Mouse (Mus musculus) ES-Bruce4 (cell line): Measurements from ENCODE around the gene Snx15. TPM values are rescaled to one million over a fixed set of nuclear protein-coding genes. Genes with fewer than 3 reads are reported as not detected.
A peak's percentile ranks its signal among the peaks of the same experiment; 100 is the strongest.

Experiments used
- H3K27ac ChIP-seq: 2 replicates; pipeline ENCODE4 v1.5.1; 2012; ENCODE audit warnings: low read length, inconsistent platforms; ENCODE audit not compliant: insufficient read depth
- H3K27me3 ChIP-seq: 2 replicates; pipeline ENCODE4 v1.6.1; 2012; ENCODE audit warnings: mild to moderate bottlenecking, low read length, inconsistent platforms; ENCODE audit not compliant: control insufficient read depth, poor library complexity, insufficient read depth, severe bottlenecking
- H3K36me3 ChIP-seq: 2 replicates; pipeline ENCODE4 v1.6.1; 2012; ENCODE audit warnings: inconsistent platforms, mild to moderate bottlenecking, low read length, moderate library complexity; ENCODE audit not compliant: control insufficient read depth, poor library complexity, insufficient read depth, severe bottlenecking
- H3K4me1 ChIP-seq: one replicate; pipeline ENCODE4 v1.8.1; 2011; ENCODE audit warnings: low read length; ENCODE audit not compliant: control insufficient read depth, insufficient read depth
- H3K4me3 ChIP-seq: 2 replicates; pipeline ENCODE4 v1.5.1; 2011; ENCODE audit warnings: low read depth, mild to moderate bottlenecking, low read length
- H3K9ac ChIP-seq: 2 replicates; pipeline ENCODE4 v1.6.1; 2012; ENCODE audit warnings: low read depth, mild to moderate bottlenecking, inconsistent platforms; ENCODE audit not compliant: poor library complexity, severe bottlenecking
- H3K9me3 ChIP-seq: replicated peaks from 2 replicates; pipeline ENCODE4 v1.6.1; 2012; ENCODE audit warnings: mild to moderate bottlenecking, low read length, inconsistent platforms; ENCODE audit not compliant: control insufficient read depth, poor library complexity, insufficient read depth, severe bottlenecking
- CTCF ChIP-seq: IDR thresholded peaks from one replicate; pipeline ENCODE4 v1.8.1; 2011; ENCODE audit warnings: low read depth, low read length
- EP300 ChIP-seq: IDR thresholded peaks from 2 replicates; pipeline ENCODE4 v1.6.1; 2011; ENCODE audit warnings: low read depth, low read length; ENCODE audit not compliant: insufficient read depth
- POLR2A ChIP-seq: IDR thresholded peaks from one replicate; pipeline ENCODE4 v1.8.1; 2011; ENCODE audit warnings: low read length; ENCODE audit not compliant: insufficient read depth
- polyA plus RNA-seq: library from polyadenylated mRNA; stranded (reverse); fragments of >200 nt; gene quantifications from 2 replicates; pipeline ENCODE4 v1.2.4, GENCODE M21; 2011; ENCODE audit warnings: low read depth; ENCODE audit not compliant: missing spikeins, insufficient read depth, insufficient read length

Gene Snx15
- polyA plus RNA-seq, 1 experiment: 10.0 TPM

DNA sequence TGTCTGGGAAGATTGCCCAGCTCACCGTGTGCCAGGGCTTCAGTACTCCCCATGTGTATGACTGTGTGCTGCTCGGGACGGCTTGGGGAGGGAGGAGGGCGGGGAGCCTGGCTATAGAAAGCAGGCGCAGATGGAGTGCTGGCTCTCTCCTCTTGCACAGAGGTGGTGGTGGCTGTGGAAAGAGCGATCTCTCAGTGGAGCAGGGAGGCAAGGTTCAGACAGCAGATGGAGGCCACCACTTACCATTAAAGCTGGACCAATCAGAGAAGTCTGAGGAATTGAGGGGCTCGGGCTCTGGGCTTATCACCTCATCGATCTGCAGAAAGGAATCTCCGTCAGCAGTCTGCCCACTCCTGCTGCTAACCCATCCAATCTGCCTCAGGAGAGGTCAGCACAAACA, 45.9 kb downstream of the Snx15 start, which contains the start of gene Gm28374:
Gene Gm28374 (minus strand): TSS at position 101 of the 400 bp plus-strand sequence.
- Histone ChIP-seq H3K9ac (no peak within 1 kb of the TSS), H3K9me3 (no peaks in the 10 kb centered on the region), H3K27ac (no peak within 1 kb of the TSS), H3K4me1 (peaks cover 2% of the 10 kb centered on the region), H3K4me3 (no peak within 1 kb of the TSS), H3K36me3 (peaks cover 11% of the 10 kb centered on the region), H3K27me3 (no peaks in the 10 kb centered on the region)
- no peak for TF ChIP-seq POLR2A
- TF ChIP-seq CTCF: no peak
- TF ChIP-seq EP300: no peak

DNA sequence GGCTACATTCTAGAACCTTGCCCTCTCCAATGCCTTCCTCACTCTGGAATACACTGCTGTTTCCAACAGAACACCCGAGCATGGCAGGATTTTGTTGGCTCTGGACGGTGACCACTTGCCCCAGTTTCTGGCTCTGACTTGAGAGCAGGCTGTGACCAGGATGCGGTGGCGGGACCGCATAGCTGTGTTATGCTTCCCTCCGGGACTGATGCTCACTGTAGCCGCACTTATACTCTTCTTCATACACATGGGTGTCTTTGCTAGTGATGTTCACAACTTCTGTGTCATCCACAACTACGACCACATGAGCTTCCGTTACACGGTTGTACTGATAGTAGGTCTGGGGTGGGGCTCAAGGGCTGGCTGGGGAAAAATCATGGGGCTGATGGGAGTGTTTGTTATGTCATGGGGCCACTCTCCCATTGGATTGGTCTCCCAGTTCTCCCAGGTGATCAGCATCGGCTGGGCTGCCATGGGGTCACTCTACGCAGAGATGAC, 48.1 kb downstream of the Snx15 start, which contains the start of gene Tmem262:
Gene Tmem262 (plus strand): TSS at position 51 of the 498 bp plus-strand sequence.
- peaks cover 2% of the 10 kb centered on the region for H3K4me1 ChIP-seq
- H3K9ac ChIP-seq: no peak within 1 kb of the TSS
- TF ChIP-seq EP300 (no peak), CTCF (no peak), POLR2A (no peak)
- no peak within 1 kb of the TSS for H3K4me3 ChIP-seq
- H3K9me3 ChIP-seq: no peaks in the 10 kb centered on the region
- no peaks in the 10 kb centered on the region for H3K36me3 ChIP-seq
- no peaks in the 10 kb centered on the region for H3K27me3 ChIP-seq
- H3K27ac ChIP-seq: no peak within 1 kb of the TSS

DNA sequence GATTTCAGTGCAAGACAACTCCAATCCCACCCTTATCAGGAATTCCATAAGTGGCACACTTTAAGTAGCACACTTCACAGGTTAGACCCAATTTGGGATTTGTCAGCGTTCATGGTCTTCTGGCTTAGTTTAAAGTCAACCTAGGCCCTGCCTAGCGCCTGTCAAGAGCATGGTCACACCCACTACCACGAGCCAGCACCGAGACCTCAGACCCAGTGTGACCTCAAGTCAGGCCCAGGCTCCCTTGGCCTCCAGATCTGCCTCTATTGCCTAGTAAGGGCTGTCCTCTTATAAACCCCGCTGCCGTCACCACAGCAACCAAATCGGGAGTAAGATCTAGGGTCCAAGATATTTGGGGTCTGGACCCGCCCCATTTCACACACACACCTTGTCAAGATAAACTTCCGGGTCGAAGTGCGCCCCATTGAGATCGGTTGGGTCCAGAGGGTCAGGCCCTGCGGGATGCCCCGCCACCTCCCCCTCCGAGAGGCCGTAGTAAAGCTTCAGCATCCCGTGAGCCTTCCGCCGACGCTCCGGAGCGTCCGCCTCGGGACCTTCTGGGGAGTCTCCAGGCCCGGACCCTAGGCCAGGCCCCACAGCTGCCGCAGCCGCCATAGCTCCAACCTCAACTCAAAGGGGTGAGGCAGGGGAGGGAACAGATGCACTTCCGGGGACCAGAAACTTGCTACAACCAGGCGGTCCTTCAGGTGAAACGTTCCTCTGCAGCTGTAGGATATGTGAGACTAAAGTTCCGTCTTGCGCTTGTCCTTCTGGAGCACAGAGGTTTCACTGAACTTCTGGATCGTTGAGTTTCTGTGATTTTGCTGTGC, 51.3 kb downstream of the Snx15 start, which contains the start of gene Vps51:
Gene Vps51 (minus strand): TSS at position 668 of the 830 bp plus-strand sequence.
- H3K27ac ChIP-seq: no peak within 1 kb of the TSS
- H3K4me1 ChIP-seq: no peaks in the 10 kb centered on the region
- H3K4me3 ChIP-seq: peak within 1 kb of the TSS; percentile 82
- no peaks in the 10 kb centered on the region for H3K36me3 ChIP-seq
- TF ChIP-seq POLR2A: no peak
- peak; percentile 39; the same call in 1 of the 2 replicates for TF ChIP-seq EP300
- TF ChIP-seq CTCF: no peak
- peak within 1 kb of the TSS; percentile 71 for H3K9ac ChIP-seq
- H3K9me3 ChIP-seq: no peaks in the 10 kb centered on the region
- no peaks in the 10 kb centered on the region for H3K27me3 ChIP-seq

DNA sequence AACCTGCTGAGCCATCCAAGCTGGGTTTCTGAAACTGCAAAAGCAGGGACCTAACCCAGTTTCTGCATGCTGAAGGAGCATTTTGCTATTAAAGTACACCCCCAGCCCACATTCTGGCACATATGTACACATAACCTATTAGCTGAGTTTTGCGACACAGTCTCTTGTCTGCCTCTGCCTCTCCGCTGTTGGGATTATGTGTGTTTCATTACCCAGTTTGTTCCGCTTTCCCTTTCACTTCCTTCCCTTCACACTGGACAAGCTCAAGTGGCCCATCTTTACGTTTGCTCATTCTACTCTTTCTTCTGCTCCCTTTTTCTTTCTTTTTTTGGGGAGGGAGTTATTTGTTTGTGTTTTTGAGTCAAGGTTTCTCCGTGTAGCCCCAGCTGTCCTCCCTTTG, 54.2 kb downstream of the Snx15 start:
- H3K27ac ChIP-seq: no peak overlapping the region
- H3K9ac ChIP-seq: no peak overlapping the region
- no peak for TF ChIP-seq EP300
- TF ChIP-seq POLR2A: no peak
- no peaks in the 10 kb centered on the region for H3K36me3 ChIP-seq
- H3K4me3 ChIP-seq: no peak overlapping the region
- H3K9me3 ChIP-seq: no peaks in the 10 kb centered on the region
- no peaks in the 10 kb centered on the region for H3K4me1 ChIP-seq
- no peaks in the 10 kb centered on the region for H3K27me3 ChIP-seq

DNA sequence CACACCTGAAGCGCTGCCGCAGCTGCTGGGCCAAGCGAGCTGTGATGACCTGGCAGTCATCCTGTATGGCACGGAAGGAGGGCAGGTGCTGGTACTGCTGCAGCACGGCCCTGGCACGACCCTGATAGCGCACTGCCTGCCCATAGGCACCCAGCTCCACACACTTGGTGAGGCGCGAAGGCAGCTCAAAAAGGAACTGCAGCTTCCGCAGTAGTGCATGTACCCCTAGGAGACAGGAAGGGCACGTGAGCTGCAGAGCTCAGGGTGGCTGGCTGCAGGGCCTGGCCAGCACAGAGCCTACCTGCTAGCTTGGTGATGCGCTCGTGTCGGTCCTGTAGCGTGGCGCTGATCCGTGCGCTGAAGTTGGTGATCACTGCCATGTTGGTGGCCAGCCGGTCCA, 56.8 kb downstream of the Snx15 start:
- no peaks in the 10 kb centered on the region for H3K27me3 ChIP-seq
- H3K36me3 ChIP-seq: no peaks in the 10 kb centered on the region
- H3K9me3 ChIP-seq: no peaks in the 10 kb centered on the region
- H3K9ac ChIP-seq: peak overlapping the region; percentile 13; the same call in 1 of the 2 replicates
- peak overlapping the region; percentile 63 for H3K4me3 ChIP-seq
- peaks cover 2% of the 10 kb centered on the region for H3K4me1 ChIP-seq
- TF ChIP-seq POLR2A (no peak), CTCF (no peak), EP300 (no peak)
- no peak overlapping the region for H3K27ac ChIP-seq
